Mouse (Mus musculus) heart, postnatal 0 days (tissue): ENCODE measurements at regions not wholly inside any gene's neighbourhood (a gene's known extent, or its start where the extent isn't known, plus 50 kb on each side); places are given as distances from the start of the nearest gene placed in this dataset.

Experiments
- CTCF ChIP-seq: IDR thresholded peaks from 2 replicates; pipeline ENCODE4 v1.5.1; 2016; ENCODE audit warnings: antibody characterized with exemption, control low read depth, low read depth
- EP300 ChIP-seq: IDR thresholded peaks from 2 replicates; pipeline ENCODE4 v1.6.1; 2016; ENCODE audit warnings: antibody characterized with exemption, low read depth

- TF ChIP-seq CTCF (no peak), EP300 (no peak)
These were observed 1299.6 kb downstream of the Slitrk1 start for GRCm38 (mm10) chr14:107614348-107614747.
